In the genomic region with DNA sequence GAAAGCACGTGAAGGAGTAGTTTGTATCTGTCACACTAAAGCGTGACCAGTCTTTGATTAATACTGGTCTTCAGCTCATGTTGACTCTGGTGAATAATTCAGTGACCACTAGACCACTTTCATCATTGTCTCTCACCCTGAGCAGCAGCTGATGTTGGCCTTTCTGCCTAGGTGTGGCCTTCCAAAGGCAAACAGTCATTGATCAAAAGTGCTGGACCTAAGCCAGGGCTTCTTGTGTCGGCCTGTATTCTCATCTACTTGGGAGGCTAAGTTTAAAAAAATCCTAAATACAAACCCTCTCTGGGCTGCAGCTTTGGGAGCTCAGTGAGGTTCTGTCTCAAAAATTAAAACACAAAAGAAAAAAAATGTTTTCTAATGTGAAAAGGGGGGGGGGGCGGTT, we compare ENCODE assay signal across 12 mouse cellular contexts.
"Had no signal": no experiment of that assay in that cellular context is flagged by ENCODE, and none has a peak within 500 bp of the region (broad histone marks: within the 10 kb centered on the region; RNA-seq: fewer than 3 reads in every experiment).

No protein-coding gene starts in this region.

- H3K27ac ChIP-seq: left cerebral cortex, adult 2 months; limb, embryonic 10.5 days; liver, embryonic 14.5 days; midbrain, embryonic 13.5 days had no signal

- H3K4me3 ChIP-seq: left cerebral cortex, adult 2 months; limb, embryonic 10.5 days; midbrain, embryonic 13.5 days had no signal

- ATAC-seq: intestine, embryonic 16.5 days; midbrain, embryonic 13.5 days had no signal

- H3K9me3 ChIP-seq: limb, embryonic 10.5 days; midbrain, embryonic 13.5 days had no signal

- H3K27me3 ChIP-seq: midbrain, embryonic 13.5 days had no signal

- DNase-seq: kidney, adult 8-10 months; kidney, postnatal 25 days; lung, adult 2 months; lung, postnatal 14 days; right cerebral cortex, postnatal 14 days; thymus, adult 18-20 months; thymus, postnatal 14 days had no signal

- H3K36me3 ChIP-seq: limb, embryonic 10.5 days; midbrain, embryonic 13.5 days had no signal

- H3K4me2 ChIP-seq: midbrain, embryonic 13.5 days had no signal

- H3K9ac ChIP-seq: liver, embryonic 14.5 days; midbrain, embryonic 13.5 days had no signal
